Mouse (Mus musculus): ENCODE results near the gene Rsrc2. TPM values are rescaled to one million over a fixed set of nuclear protein-coding genes. Genes with fewer than 3 reads are reported as not detected.

Gene Rsrc2
- polyA plus RNA-seq, 1 experiment from 2014 or later: 149 TPM

GRCm38 (mm10) chr5:123684221-123685144 lies 64.7 kb downstream of the Rsrc2 start, which contains the start of gene Clip1:
Clip1 (minus strand) TSS chr5:123684618.
- Histone ChIP-seq H3K4me2 (replicated peaks) (peak within 1 kb of the TSS; percentile 85), H3K27ac (peak within 1 kb of the TSS; percentile 94), H3K36me3 (no peaks in the 10 kb centered on the region), H3K4me3 (peak within 1 kb of the TSS; percentile 93), H3K9ac (peak within 1 kb of the TSS; percentile 97), H3K27me3 (no peaks in the 10 kb centered on the region), H3K4me1 (peaks cover 22% of the 10 kb centered on the region), H3K9me3 (no peaks in the 10 kb centered on the region)
- ATAC-seq (ENCODE audit: low FRiP score, low read depth): peak; percentile 58; the same call in 1 of the 2 replicates
- under 1% methylated on average over 52 of the region's 64 CpGs for WGBS

DNA sequence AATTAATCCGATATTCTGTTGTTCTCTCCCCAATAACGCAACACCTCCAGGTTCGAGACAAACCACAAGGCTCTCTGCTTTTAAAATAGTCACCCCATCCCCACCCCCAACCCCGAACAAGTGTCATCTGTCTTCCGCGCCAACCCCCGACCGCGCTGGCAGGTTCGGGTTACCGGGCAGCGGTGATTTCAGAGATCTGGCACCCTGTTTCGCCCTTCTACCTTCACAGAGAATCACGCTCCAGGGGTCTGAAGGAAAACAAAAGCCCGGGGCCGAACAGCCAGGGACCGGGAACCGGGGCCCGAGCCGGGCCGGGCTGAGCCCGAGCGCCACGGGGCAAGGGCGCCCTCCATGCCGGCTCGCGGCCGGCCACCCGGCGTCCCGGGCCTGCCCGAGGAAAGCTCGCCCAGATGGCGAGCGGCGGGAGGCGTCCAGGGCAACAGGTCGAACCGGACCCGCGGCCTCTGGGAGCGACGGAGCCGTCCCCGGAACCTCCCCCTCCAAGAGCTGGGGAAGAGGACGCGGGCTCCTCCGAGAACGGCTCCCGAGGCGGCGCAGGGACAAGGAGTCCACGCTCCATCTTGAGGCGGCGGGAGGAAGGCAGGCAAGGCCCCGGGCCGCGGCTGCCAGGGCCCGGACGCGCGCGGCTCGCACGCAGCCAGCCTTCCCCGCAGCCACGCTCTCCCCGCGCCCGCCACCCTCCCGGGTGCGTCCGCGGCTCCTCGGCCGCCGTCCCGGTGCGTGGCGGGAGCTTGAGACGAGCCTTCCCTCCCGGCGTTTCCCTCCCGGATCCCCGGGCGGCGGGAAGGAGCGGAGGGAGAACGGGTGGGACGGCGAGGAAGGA lies 65.6 kb downstream of the Rsrc2 start:
- under 1% methylated on average over 85 of the region's 92 CpGs for WGBS
- H3K27ac ChIP-seq: peak overlapping the region; percentile 94
- H3K9ac ChIP-seq: peak overlapping the region; percentile 97
- ATAC-seq (ENCODE audit: low FRiP score, low read depth): peak; percentile 73
- H3K9me3 ChIP-seq: no peaks in the 10 kb centered on the region
- H3K4me2 ChIP-seq (replicated peaks): peak overlapping the region; percentile 85
- peaks cover 23% of the 10 kb centered on the region for H3K4me1 ChIP-seq
- no peaks in the 10 kb centered on the region for H3K36me3 ChIP-seq
- H3K4me3 ChIP-seq: peak overlapping the region; percentile 93
- no peaks in the 10 kb centered on the region for H3K27me3 ChIP-seq

GRCm38 (mm10) chr5:123683043-123683376 lies 66.2 kb downstream of the Rsrc2 start:
- WGBS: 1% methylated on average over 6 of the region's 6 CpGs
- no peak for ATAC-seq (ENCODE audit: low FRiP score, low read depth)
- Histone ChIP-seq H3K9ac (peak overlapping the region; percentile 97), H3K4me1 (peaks cover 23% of the 10 kb centered on the region), H3K9me3 (no peaks in the 10 kb centered on the region), H3K27me3 (no peaks in the 10 kb centered on the region), H3K4me2 (replicated peaks) (peak overlapping the region; percentile 85), H3K4me3 (peak overlapping the region; percentile 93), H3K27ac (no peak overlapping the region; the same call in 1 of the 2 replicates), H3K36me3 (no peaks in the 10 kb centered on the region)

DNA sequence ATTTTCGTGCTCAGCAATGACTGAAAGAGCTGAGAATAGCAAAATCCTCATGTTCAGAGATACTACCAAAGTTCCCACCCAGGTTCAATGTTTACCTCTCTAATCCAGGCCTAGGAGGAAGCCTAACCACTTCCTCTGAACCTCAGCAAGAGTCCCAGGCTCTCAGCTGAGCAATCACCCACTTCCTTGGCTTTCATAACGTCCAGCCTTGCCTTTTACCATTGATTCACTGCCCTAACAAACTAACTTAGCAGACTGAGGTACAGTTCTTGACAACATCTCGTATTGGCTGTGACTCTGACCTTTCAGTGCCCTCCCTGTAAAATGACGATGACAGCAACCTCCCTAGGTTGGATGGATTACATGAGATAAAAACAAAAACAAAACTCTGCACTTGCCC lies 66.8 kb downstream of the Rsrc2 start:
- 31% methylated on average over 4 of the region's 4 CpGs for WGBS
- Histone ChIP-seq H3K4me1 (peaks cover 23% of the 10 kb centered on the region), H3K27me3 (no peaks in the 10 kb centered on the region), H3K27ac (no peak overlapping the region), H3K4me2 (replicated peaks) (peak overlapping the region; percentile 85), H3K4me3 (peak overlapping the region; percentile 93), H3K9me3 (no peaks in the 10 kb centered on the region), H3K9ac (no peak overlapping the region), H3K36me3 (peaks cover under 1% of the 10 kb centered on the region; the same call in 1 of the 2 replicates)
- no peak for ATAC-seq (ENCODE audit: low FRiP score, low read depth)

DNA sequence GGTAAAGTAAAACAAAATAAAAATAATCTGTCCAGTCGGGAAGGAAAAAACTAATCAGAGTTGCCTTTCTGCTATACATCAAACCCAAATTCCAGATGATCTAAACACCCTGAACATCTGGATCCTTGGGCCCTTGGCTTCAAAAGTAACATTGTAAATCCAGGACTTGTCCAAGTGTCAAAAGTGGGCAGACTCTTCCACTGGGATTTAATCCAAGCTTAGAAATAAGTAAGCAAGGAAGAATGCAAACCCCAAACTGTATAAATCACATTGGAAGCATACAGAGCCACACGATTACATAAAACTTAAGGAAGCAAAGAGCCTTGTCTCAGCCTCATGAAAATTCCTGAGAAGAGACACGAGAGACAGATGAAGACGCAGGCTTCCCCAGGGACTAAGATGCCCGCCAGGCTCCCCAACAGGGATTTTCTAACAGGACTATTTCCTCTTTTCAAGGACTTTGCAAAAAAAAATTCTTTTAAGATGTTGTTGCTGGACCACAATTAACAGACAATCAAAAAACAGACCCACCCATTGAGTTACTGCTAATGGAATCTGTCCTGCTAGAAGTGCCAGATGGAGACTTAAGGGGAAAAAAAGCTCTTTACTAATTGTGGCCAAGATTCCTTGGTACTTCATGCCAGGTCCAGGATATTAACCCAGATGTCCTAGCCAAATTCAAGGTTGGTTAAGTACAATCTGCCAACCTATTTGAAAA lies 69.5 kb downstream of the Rsrc2 start:
- WGBS: 30% methylated on average over 5 of the region's 5 CpGs
- H3K4me2 ChIP-seq (replicated peaks): no peak overlapping the region
- no peak overlapping the region for H3K9ac ChIP-seq
- H3K9me3 ChIP-seq: no peaks in the 10 kb centered on the region
- no peak for ATAC-seq (ENCODE audit: low FRiP score, low read depth)
- no peak overlapping the region for H3K4me3 ChIP-seq
- no peak overlapping the region; the same call in 1 of the 2 replicates for H3K27ac ChIP-seq
- H3K27me3 ChIP-seq: no peaks in the 10 kb centered on the region
- peaks cover 3% of the 10 kb centered on the region; the same call in 1 of the 2 replicates for H3K36me3 ChIP-seq
- peaks cover 23% of the 10 kb centered on the region for H3K4me1 ChIP-seq

- peaks cover 3% of the 10 kb centered on the region; the same call in 1 of the 2 replicates for H3K36me3 ChIP-seq
- 75% methylated on average over 3 of the region's 3 CpGs for WGBS
- no peaks in the 10 kb centered on the region for H3K27me3 ChIP-seq
- no peak overlapping the region for H3K9ac ChIP-seq
- no peak overlapping the region for H3K27ac ChIP-seq
- peaks cover 23% of the 10 kb centered on the region for H3K4me1 ChIP-seq
- no peak overlapping the region for H3K4me3 ChIP-seq
- ATAC-seq (ENCODE audit: low FRiP score, low read depth): no peak
- no peaks in the 10 kb centered on the region for H3K9me3 ChIP-seq
- H3K4me2 ChIP-seq (replicated peaks): no peak overlapping the region
These were observed 70.1 kb downstream of the Rsrc2 start for GRCm38 (mm10) chr5:123679106-123679505.

Other genes starting within 250 kb of the Rsrc2 start
- 0.50 and 1.4 TPM in 2 replicates for gene B3gnt4, start 239.0 kb downstream of the Rsrc2 start, polyA plus RNA-seq (2015; fragmentation: Nextera tagmentation; extraction: Ambion mirVana)
- gene Diablo, start 225.2 kb downstream of the Rsrc2 start, polyA plus RNA-seq (2015; fragmentation: Nextera tagmentation; extraction: Ambion mirVana): 115 and 118 TPM in 2 replicates
- gene Gm49027, start 223.9 kb downstream of the Rsrc2 start, polyA plus RNA-seq (2015; fragmentation: Nextera tagmentation; extraction: Ambion mirVana): 0.45 TPM in 1 of 2 replicates, not detected in the other
- 27.3 and 27.4 TPM in 2 replicates for gene Vps33a, start 176.4 kb downstream of the Rsrc2 start, polyA plus RNA-seq (2015; fragmentation: Nextera tagmentation; extraction: Ambion mirVana)
- 45.1 and 49.0 TPM in 2 replicates for gene Clip1, start 64.8 kb downstream of the Rsrc2 start, polyA plus RNA-seq (2015; fragmentation: Nextera tagmentation; extraction: Ambion mirVana)
- gene Zcchc8, start 28.3 kb downstream of the Rsrc2 start, polyA plus RNA-seq (2015; fragmentation: Nextera tagmentation; extraction: Ambion mirVana): 89.6 and 93.4 TPM in 2 replicates
- gene Kntc1, start 302 bp upstream of the Rsrc2 start, polyA plus RNA-seq (2015; fragmentation: Nextera tagmentation; extraction: Ambion mirVana): 32.0 and 34.4 TPM in 2 replicates
- gene Hcar2, start 116.1 kb upstream of the Rsrc2 start, polyA plus RNA-seq (2015; fragmentation: Nextera tagmentation; extraction: Ambion mirVana): 0.19 and 0.64 TPM in 2 replicates
- 0.17 and 0.24 TPM in 2 replicates for gene Hcar1, start 130.6 kb upstream of the Rsrc2 start, polyA plus RNA-seq (2015; fragmentation: Nextera tagmentation; extraction: Ambion mirVana)
- 165 and 167 TPM in 2 replicates for gene Denr, start 157.8 kb upstream of the Rsrc2 start, polyA plus RNA-seq (2015; fragmentation: Nextera tagmentation; extraction: Ambion mirVana)
- 4.1 and 5.5 TPM in 2 replicates for gene Gm43518, start 178.0 kb upstream of the Rsrc2 start, polyA plus RNA-seq (2015; fragmentation: Nextera tagmentation; extraction: Ambion mirVana)
- 7.0 and 7.4 TPM in 2 replicates for gene Ccdc62, start 181.3 kb upstream of the Rsrc2 start, polyA plus RNA-seq (2015; fragmentation: Nextera tagmentation; extraction: Ambion mirVana)
- gene Hip1r, start 224.2 kb upstream of the Rsrc2 start, polyA plus RNA-seq (2015; fragmentation: Nextera tagmentation; extraction: Ambion mirVana): 8.6 and 8.8 TPM in 2 replicates